ENCODE assay signal across 7 mouse cellular contexts in the genomic region with DNA sequence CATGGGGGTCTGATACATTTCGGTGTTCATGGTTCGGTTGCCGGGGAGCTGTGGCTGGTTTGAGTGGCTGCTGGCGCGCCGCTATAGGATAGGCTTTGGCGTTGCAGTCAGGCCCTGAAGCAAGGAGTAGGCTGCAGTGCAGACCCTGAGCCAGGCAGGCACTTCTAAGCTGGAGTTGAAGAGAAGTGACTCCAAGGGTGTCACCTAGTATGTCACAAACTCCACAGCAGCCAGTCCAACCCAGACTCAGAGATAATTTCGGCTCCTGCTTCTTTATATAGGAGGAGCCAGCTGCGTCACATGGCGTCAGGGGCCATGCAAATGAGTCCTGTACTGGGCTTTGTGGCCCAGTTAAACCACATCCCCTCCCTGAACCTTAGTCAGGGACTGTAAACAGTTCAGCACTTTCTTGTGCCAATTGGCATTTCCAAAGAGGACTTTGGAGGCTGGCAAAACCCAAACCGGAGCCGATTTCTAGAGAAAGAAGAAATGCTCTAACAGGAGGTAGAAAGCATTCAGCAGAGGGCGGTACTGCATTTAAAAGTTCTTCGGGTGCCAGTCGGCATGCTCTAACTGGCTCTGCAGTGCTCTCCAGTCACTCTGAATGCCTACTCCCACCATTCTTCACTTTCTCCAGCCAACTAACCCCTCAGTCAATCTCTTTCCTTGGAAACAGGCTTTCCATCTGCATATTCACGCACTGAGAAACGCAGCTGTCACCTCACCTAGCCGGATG. TPM values are rescaled to one million over a fixed set of nuclear protein-coding genes. Genes with fewer than 3 reads are reported as not detected.
DNase-seq lines count a peak whose midpoint lies in the region; ATAC-seq lines count a peak whose summit lies in the region.

No protein-coding gene starts in this region.

- no peaks in the 10 kb centered on the region for H3K36me3 ChIP-seq in intestine, embryonic 16.5 days (ENCODE audit: control insufficient read depth, insufficient read depth, low read length)
- H3K36me3 ChIP-seq in midbrain, embryonic 10.5 days, result peaks cover 11% of the 10 kb centered on the region

- DNase-seq in adrenal gland, adult 8-10 months, result peak; percentile 85
- peak; percentile 40 for DNase-seq in embryo, embryonic 11.5 days (ENCODE audit: low read depth, low spot score)
- DNase-seq in gastrocnemius, postnatal 36 days, result peak; percentile 68 to 72
- peak; percentile 80 to 82 for DNase-seq in left cerebral cortex, postnatal 36 days (ENCODE audit: low spot score in 2 of 2)
- DNase-seq in midbrain, embryonic 10.5 days (ENCODE audit: low spot score), result peak; percentile 68
- DNase-seq in skeletal muscle tissue, adult 2 months (ENCODE audit: low read depth, low spot score), result peak; percentile 95

- peak; percentile 81 for ATAC-seq in intestine, embryonic 16.5 days

- intact Hi-C loops in gastrocnemius, postnatal 36 days (cut with DNase I), result loop anchor here (2.0 to 5.0 kb wide), 2 partner anchors 22 to 36 kb away; no protein-coding TSS in a partner anchor
- intact Hi-C loops in left cerebral cortex, postnatal 36 days (cut with DNase I), result loop anchor here (5.0 kb wide), 2 partner anchors 36 to 54 kb away; no protein-coding TSS in a partner anchor

- peak overlapping the region; percentile 75 for H3K9ac ChIP-seq in intestine, embryonic 16.5 days (ENCODE audit: low read depth, low read length)

- H3K27me3 ChIP-seq in intestine, embryonic 16.5 days (replicated peaks; ENCODE audit: control insufficient read depth, insufficient read depth, low read length), result no peaks in the 10 kb centered on the region
- peaks cover 98% of the 10 kb centered on the region for H3K27me3 ChIP-seq in midbrain, embryonic 10.5 days (ENCODE audit: low read depth, poor library complexity, severe bottlenecking)

- peak overlapping the region; percentile 56 for H3K4me3 ChIP-seq in intestine, embryonic 16.5 days (ENCODE audit: low read length)
- peak overlapping the region; percentile 61 for H3K4me3 ChIP-seq in midbrain, embryonic 10.5 days

- 30% methylated on average over 18 of the region's 18 CpGs for WGBS in intestine, embryonic 16.5 days
- WGBS in midbrain, embryonic 10.5 days, result 29% methylated on average over 18 of the region's 18 CpGs

- peak overlapping the region; percentile 59 for H3K4me2 ChIP-seq in intestine, embryonic 16.5 days (ENCODE audit: low read depth, low read length)

- no peaks in the 10 kb centered on the region for H3K9me3 ChIP-seq in intestine, embryonic 16.5 days (ENCODE audit: control insufficient read depth, low read length)
- H3K9me3 ChIP-seq in midbrain, embryonic 10.5 days (replicated peaks), result no peaks in the 10 kb centered on the region

- H3K4me1 ChIP-seq in intestine, embryonic 16.5 days (ENCODE audit: control insufficient read depth, insufficient read depth, low read length), result peaks cover under 1% of the 10 kb centered on the region; the same call in 1 of the 2 replicates
- H3K4me1 ChIP-seq in midbrain, embryonic 10.5 days, result peaks cover 16% of the 10 kb centered on the region

- H3K27ac ChIP-seq in intestine, embryonic 16.5 days (ENCODE audit: low read length), result peak overlapping the region; percentile 84
- H3K27ac ChIP-seq in midbrain, embryonic 10.5 days (replicated peaks), result peak overlapping the region; percentile 93

RNA-seq across cellular contexts. Expression of gene Tsc22d3, which starts 57.4 kb away (rescaled TPM):
- total RNA-seq in adrenal gland, adult 8-10 months (2022), result 100 to 1,000 TPM in 3 of 4 experiments, 10 to 100 TPM in 1; 95.1 to 116 (median 103) TPM
- total RNA-seq in gastrocnemius, postnatal 36 days (2021), result 100 to 1,000 TPM; 258 to 294 TPM
- polyA plus RNA-seq in intestine, embryonic 16.5 days (2015; fragmentation: Nextera tagmentation; extraction: Ambion mirVana), result 71.2 and 75.0 TPM in 2 replicates
- 100 to 1,000 TPM; 126 to 137 TPM for total RNA-seq in left cerebral cortex, postnatal 36 days (2021)
- 133 and 146 TPM in 2 replicates for polyA plus RNA-seq in midbrain, embryonic 10.5 days (2016; fragmentation: Nextera tagmentation; extraction: Ambion mirVana)

Comparison
In these comparisons a context has a peak if more than half of its experiments do, and no peak if none do; other contexts are left out.
1. Peak in every context shown above with its lines: DNase-seq, ATAC-seq, H3K4me3 ChIP-seq and H3K27ac ChIP-seq.
2. DNase-seq: peak in every context shown above with its lines; median percentile 95 in skeletal muscle tissue, adult 2 months; 85 in adrenal gland, adult 8-10 months; 81 in left cerebral cortex, postnatal 36 days; 70 in gastrocnemius, postnatal 36 days; 68 in midbrain, embryonic 10.5 days; 40 in embryo, embryonic 11.5 days.